Mouse (Mus musculus) forebrain, embryonic 16.5 days (tissue): ENCODE data around the gene Akt3. TPM values are rescaled to one million over a fixed set of nuclear protein-coding genes. Genes with fewer than 3 reads are reported as not detected.

Experiments used
- ATAC-seq: fragments of 200-750 bp; cut with Nextera tagmentation; 2 replicates; pipeline ENCODE4 v1.8.0; 2017; ENCODE audit warnings: mild to moderate bottlenecking, moderate library complexity
- H3K27ac ChIP-seq: fragments of 300-500 bp; sonication (generic); 2 replicates; pipeline ENCODE4 v1.5.1; 2014; ENCODE audit warnings: low read length, control low read depth
- H3K27me3 ChIP-seq: fragments of 300-500 bp; sonication (generic); replicated peaks from 2 replicates; pipeline ENCODE4 v1.6.1; 2014; ENCODE audit warnings: low read length; ENCODE audit not compliant: control insufficient read depth, insufficient read depth
- H3K36me3 ChIP-seq: fragments of 300-500 bp; sonication (generic); 2 replicates; pipeline ENCODE4 v1.6.1; 2014; ENCODE audit not compliant: control insufficient read depth, insufficient read depth
- H3K4me1 ChIP-seq: fragments of 300-500 bp; sonication (generic); replicated peaks from 2 replicates; pipeline ENCODE4 v1.6.1; 2014; ENCODE audit warnings: low read length; ENCODE audit not compliant: control insufficient read depth, insufficient read depth
- H3K4me2 ChIP-seq: fragments of 300-500 bp; sonication (generic); 2 replicates; pipeline ENCODE4 v1.6.1; 2014; ENCODE audit warnings: mild to moderate bottlenecking, low read length, control low read depth
- H3K4me3 ChIP-seq: fragments of 300-500 bp; sonication (generic); replicated peaks from 2 replicates; pipeline ENCODE4 v1.5.1; 2014; ENCODE audit warnings: mild to moderate bottlenecking, low read length, control low read depth
- H3K9ac ChIP-seq: fragments of 300-500 bp; sonication (generic); replicated peaks from 2 replicates; pipeline ENCODE4 v1.6.1; 2014; ENCODE audit warnings: low read depth, low read length, control low read depth
- H3K9me3 ChIP-seq: fragments of 300-500 bp; sonication (generic); 2 replicates; pipeline ENCODE4 v1.6.1; 2016; ENCODE audit warnings: low read length; ENCODE audit not compliant: control insufficient read depth
- WGBS: fragments of 180-500 bp; shearing (Covaris S2); extraction: QIAGEN DNeasy Blood & Tissue Kit; methylation state at CpG from one replicate; pipeline ENCODE4 v1.1.7; 2014; 5-methylcytosine and 5-hydroxymethylcytosine counted together
- polyA plus RNA-seq: library from polyadenylated mRNA; unstranded; fragments of >200 nt; fragmentation: Nextera tagmentation; extraction: Ambion mirVana; gene quantifications from 2 replicates; pipeline ENCODE4 v1.2.1, GENCODE M21; 2015

Akt3 gene
- polyA plus RNA-seq, 1 experiment from 2014 or later: 40.6 TPM

DNA sequence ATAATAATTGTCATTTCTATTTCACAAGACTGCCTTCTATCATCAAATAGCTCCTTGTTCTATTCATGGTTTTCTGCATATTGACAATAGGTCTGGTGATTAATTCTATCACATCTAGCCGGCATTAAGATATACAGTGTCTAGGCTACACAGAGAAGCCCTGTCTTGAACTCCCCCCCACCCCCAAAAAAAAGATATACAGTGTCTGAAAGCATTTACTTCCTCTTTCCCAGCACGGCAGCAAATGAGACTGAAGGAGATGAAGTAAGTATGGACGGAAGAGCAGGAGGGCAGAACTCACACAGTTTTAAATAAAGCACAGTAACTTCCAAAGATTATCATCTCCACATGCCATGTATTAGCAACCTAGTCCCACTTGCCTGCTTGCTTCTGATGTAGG is 168.5 kb downstream of the Akt3 start:
- 0 out of 2 replicates have a peak, but pooled peaks have one; percentile 26 for ATAC-seq
- no peaks in the 10 kb centered on the region for H3K36me3 ChIP-seq
- H3K4me3 ChIP-seq: no peak overlapping the region
- 45% methylated on average over 3 of the region's 3 CpGs for WGBS
- H3K27ac ChIP-seq: no peak overlapping the region
- H3K4me2 ChIP-seq: no peak overlapping the region
- H3K27me3 ChIP-seq: no peaks in the 10 kb centered on the region
- peaks cover 3% of the 10 kb centered on the region; the same call in 1 of the 2 replicates for H3K4me1 ChIP-seq
- H3K9me3 ChIP-seq: no peaks in the 10 kb centered on the region
- H3K9ac ChIP-seq: no peak overlapping the region

DNA sequence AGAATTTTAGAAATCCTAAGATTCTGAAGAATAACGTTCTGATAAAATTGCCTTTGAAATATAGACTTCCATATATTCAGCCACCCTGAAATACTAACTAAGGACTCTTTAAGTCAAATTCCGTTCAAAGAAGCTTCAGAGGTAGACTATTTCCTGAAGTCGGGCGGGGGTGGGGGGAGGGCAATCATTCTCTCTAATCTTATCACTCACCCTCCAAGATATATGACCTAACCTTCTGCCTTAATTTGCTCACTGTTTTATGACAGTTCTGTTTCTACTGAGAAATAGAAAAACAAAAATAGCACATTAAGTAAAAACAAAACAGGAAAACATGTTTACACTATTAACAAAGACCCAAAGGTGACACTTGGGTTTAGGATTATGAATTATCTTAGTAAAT is 169.0 kb downstream of the Akt3 start:
- no peaks in the 10 kb centered on the region for H3K9me3 ChIP-seq
- H3K4me3 ChIP-seq: no peak overlapping the region
- no peak overlapping the region for H3K27ac ChIP-seq
- no peak overlapping the region for H3K4me2 ChIP-seq
- H3K9ac ChIP-seq: no peak overlapping the region
- H3K36me3 ChIP-seq: no peaks in the 10 kb centered on the region
- WGBS: 82% methylated on average over 4 of the region's 4 CpGs
- no peaks in the 10 kb centered on the region for H3K27me3 ChIP-seq
- no peak for ATAC-seq
- H3K4me1 ChIP-seq: peaks cover 3% of the 10 kb centered on the region; the same call in 1 of the 2 replicates

GRCm38 (mm10) chr1:177081957-177082645 is 175.9 kb downstream of the Akt3 start:
- Histone ChIP-seq H3K36me3 (no peaks in the 10 kb centered on the region), H3K9me3 (no peaks in the 10 kb centered on the region), H3K4me1 (no peaks in the 10 kb centered on the region), H3K4me2 (no peak overlapping the region), H3K9ac (no peak overlapping the region), H3K4me3 (no peak overlapping the region), H3K27me3 (no peaks in the 10 kb centered on the region), H3K27ac (0 out of 2 replicates have a peak overlapping the region, but pooled peaks have one; percentile 23)
- 84% methylated on average over 1 of the region's 1 CpGs for WGBS
- no peak for ATAC-seq

DNA sequence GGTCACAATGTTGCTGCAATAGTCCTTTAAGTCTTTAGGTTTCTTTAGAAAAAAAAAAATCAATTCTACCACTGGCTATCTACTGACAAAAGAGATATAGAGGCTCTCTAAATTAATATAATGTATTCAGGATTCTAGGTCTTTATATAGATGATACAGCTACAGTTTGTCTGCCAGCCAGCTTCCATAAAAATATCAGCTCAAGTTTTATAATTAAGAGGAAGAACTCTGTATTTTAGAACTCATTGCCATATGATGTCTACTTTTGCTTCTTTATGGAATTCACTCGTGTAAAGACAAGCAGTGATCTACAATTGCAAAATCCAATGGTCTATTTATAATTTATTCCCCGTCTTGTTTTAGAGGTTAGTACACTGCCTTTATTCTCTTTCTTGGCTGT is 188.8 kb downstream of the Akt3 start:
- Histone ChIP-seq H3K4me3 (no peak overlapping the region), H3K36me3 (peaks cover 3% of the 10 kb centered on the region; the same call in 1 of the 2 replicates), H3K9ac (no peak overlapping the region), H3K27me3 (no peaks in the 10 kb centered on the region), H3K27ac (no peak overlapping the region), H3K4me2 (no peak overlapping the region), H3K4me1 (no peaks in the 10 kb centered on the region), H3K9me3 (no peaks in the 10 kb centered on the region)
- WGBS: 80% methylated on average over 2 of the region's 2 CpGs
- ATAC-seq: no peak

GRCm38 (mm10) chr1:177067123-177067646 is 190.8 kb downstream of the Akt3 start:
- Histone ChIP-seq H3K9me3 (no peaks in the 10 kb centered on the region), H3K4me2 (no peak overlapping the region), H3K27me3 (no peaks in the 10 kb centered on the region), H3K4me3 (no peak overlapping the region), H3K36me3 (peaks cover 3% of the 10 kb centered on the region; the same call in 1 of the 2 replicates), H3K4me1 (no peaks in the 10 kb centered on the region), H3K9ac (no peak overlapping the region), H3K27ac (no peak overlapping the region)
- WGBS: 78% methylated on average over 8 of the region's 8 CpGs
- no peak for ATAC-seq

DNA sequence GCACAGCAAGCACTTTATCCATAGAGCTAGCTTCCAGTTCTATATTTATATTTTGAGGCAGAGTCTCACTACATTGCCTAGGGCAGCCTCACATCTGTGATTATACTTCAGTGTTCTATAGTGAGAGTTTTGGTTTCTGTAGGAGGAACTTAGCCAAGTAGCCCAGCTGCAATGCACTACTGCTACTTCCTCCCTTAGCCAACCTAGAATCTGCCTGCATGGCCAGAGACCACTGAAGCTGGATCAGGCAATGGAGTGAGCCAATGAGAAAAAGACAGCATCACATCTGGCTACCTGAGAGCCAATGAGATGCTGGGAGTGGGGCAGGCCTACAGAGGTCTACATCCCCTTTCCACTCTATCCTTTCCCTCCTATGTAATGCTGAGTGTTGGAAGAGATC is 192.3 kb downstream of the Akt3 start:
- H3K4me3 ChIP-seq: no peak overlapping the region
- no peaks in the 10 kb centered on the region for H3K9me3 ChIP-seq
- H3K9ac ChIP-seq: no peak overlapping the region
- no peak overlapping the region for H3K27ac ChIP-seq
- no peaks in the 10 kb centered on the region for H3K27me3 ChIP-seq
- no peak overlapping the region for H3K4me2 ChIP-seq
- no peak for ATAC-seq
- no peaks in the 10 kb centered on the region for H3K4me1 ChIP-seq
- H3K36me3 ChIP-seq: peaks cover under 1% of the 10 kb centered on the region; the same call in 1 of the 2 replicates

DNA sequence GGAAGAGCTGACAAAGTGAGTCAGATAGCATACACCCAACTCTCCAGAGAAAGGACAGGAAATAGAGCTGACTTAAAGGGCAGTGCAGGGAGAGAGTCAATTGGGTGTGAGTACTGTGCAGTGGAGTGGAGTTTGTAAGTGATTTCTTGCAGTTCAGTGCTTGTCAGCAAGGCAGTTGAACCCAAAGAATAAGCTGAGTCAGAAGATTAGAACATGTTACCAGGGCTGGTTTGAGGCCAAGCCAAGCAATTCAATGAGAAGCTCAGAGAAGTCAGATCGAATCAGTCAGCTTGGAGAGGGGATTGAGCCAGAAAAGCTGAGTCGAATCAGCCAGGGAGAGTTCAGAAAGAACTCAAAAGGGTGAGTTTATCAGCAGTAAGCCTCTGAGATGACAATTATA is 196.2 kb downstream of the Akt3 start:
- Histone ChIP-seq H3K36me3 (peaks cover 3% of the 10 kb centered on the region; the same call in 1 of the 2 replicates), H3K9me3 (no peaks in the 10 kb centered on the region), H3K27ac (no peak overlapping the region), H3K27me3 (no peaks in the 10 kb centered on the region), H3K4me2 (no peak overlapping the region), H3K4me1 (peaks cover 4% of the 10 kb centered on the region; the same call in 1 of the 2 replicates), H3K9ac (no peak overlapping the region), H3K4me3 (no peak overlapping the region)
- no peak for ATAC-seq
- WGBS: 80% methylated on average over 2 of the region's 2 CpGs

- H3K9ac ChIP-seq: no peak overlapping the region
- H3K4me3 ChIP-seq: no peak overlapping the region
- H3K36me3 ChIP-seq: peaks cover 3% of the 10 kb centered on the region; the same call in 1 of the 2 replicates
- no peaks in the 10 kb centered on the region for H3K27me3 ChIP-seq
- no peak overlapping the region for H3K4me2 ChIP-seq
- peaks cover 9% of the 10 kb centered on the region for H3K4me1 ChIP-seq
- ATAC-seq: peak; percentile 64
- H3K9me3 ChIP-seq: no peaks in the 10 kb centered on the region
- WGBS: 45% methylated on average over 2 of the region's 2 CpGs
- H3K27ac ChIP-seq: peak overlapping the region; percentile 55
Measured at GRCm38 (mm10) chr1:177054891-177055290, 203.1 kb downstream of the Akt3 start.

GRCm38 (mm10) chr1:177051366-177051963 is 206.5 kb downstream of the Akt3 start:
- WGBS: 51% methylated on average over 11 of the region's 11 CpGs
- no peaks in the 10 kb centered on the region for H3K27me3 ChIP-seq
- H3K9ac ChIP-seq: 0 out of 2 replicates have a peak overlapping the region, but pooled peaks have one; percentile 12
- no peak overlapping the region for H3K4me3 ChIP-seq
- H3K4me2 ChIP-seq: no peak overlapping the region
- ATAC-seq: peak; percentile 47
- H3K4me1 ChIP-seq: peaks cover 5% of the 10 kb centered on the region
- peak overlapping the region; percentile 82 for H3K27ac ChIP-seq
- no peaks in the 10 kb centered on the region for H3K36me3 ChIP-seq
- no peaks in the 10 kb centered on the region for H3K9me3 ChIP-seq
